20 mouse cellular contexts compared by ENCODE assay signal in the genomic region with DNA sequence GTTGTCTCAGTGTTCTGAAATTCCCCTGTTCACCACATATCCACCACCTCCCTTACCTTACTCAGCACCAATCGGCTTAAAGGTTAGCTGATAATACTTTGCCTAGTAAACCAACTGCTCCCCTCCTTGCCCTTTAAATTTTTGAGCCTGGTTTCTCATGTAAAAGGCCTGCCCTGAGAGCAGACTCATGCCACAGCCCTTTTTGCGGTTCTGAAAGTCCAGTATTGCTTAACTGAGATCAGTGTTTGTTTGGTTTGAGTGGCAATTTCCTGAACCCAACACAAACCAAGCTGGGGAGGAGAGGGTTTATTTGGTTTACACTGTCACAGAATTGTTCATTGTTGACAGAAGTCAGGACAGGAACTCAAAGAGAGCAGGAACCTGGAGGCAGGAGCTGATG. TPM values are rescaled to one million over a fixed set of nuclear protein-coding genes. Genes with fewer than 3 reads are reported as not detected.
A peak's percentile ranks its signal among the peaks of the same experiment; 100 is the strongest.
DNase-seq lines count a peak whose midpoint lies in the region; ATAC-seq lines count a peak whose summit lies in the region.
"Had no signal": no experiment of that assay in that cellular context is flagged by ENCODE, and none has a peak within 500 bp of the region (broad histone marks: within the 10 kb centered on the region; RNA-seq: fewer than 3 reads in every experiment).

No protein-coding gene starts in this region.

- DNase-seq in CD4-positive, CD25-positive, alpha-beta regulatory T cell, adult 2 months (ENCODE audit: low read depth, low spot score): peak; percentile 3
- peak; percentile 60 for DNase-seq in 3134 (ENCODE audit: extremely low read depth, insufficient read length, low spot score)
- peak; percentile 25 for DNase-seq in NIH3T3 (ENCODE audit: low read depth)
- peak; percentile 25 for DNase-seq in induced T-regulatory cell, adult 2 months (ENCODE audit: low read depth)
- DNase-seq in ovary, adult 18-20 months (ENCODE audit: low spot score): no peak
- no peak for DNase-seq in lung, postnatal 25 days (ENCODE audit: low spot score)
- DNase-seq: adrenal gland, adult 2 months; adrenal gland, postnatal 10 days; adrenal gland, postnatal 25 days; B cell, adult 2 months; cerebellum, adult 11 months; cerebellum, adult 18-20 months; cerebellum, adult 8-10 months; cerebellum, adult 9-11 months; cerebellum, postnatal 14 days; cerebellum, postnatal 36 days; embryo, embryonic 11 days had no signal

- ATAC-seq in CD4-positive, CD25-positive, alpha-beta regulatory T cell, adult 4 months: no peak
- ATAC-seq: forebrain, embryonic 13.5 days; forebrain, embryonic 15.5 days had no signal

RNA-seq across cellular contexts. Expression of gene Gpatch2l, which starts 2.9 kb away (rescaled TPM):
- polyA plus RNA-seq in CD4-positive, CD25-positive, alpha-beta regulatory T cell, adult 4 months (2017; shearing (Covaris generic)): 10 to 100 TPM; 22.5 to 35.4 TPM

Comparison
In these comparisons a context has a peak if more than half of its experiments do, and no peak if none do; other contexts are left out.
1. DNase-seq: peak in CD4-positive, CD25-positive, alpha-beta regulatory T cell, adult 2 months (single experiment), 3134 (single experiment), NIH3T3 (single experiment) and induced T-regulatory cell, adult 2 months (single experiment); none in ovary, adult 18-20 months (single experiment) and lung, postnatal 25 days (single experiment).